Mouse (Mus musculus): Measurements from ENCODE around the gene Atp6v1a.

Atp6v1a gene

GRCm38 (mm10) chr16:44139536-44140185 lies at the start of gene Atp6v1a, which contains the start of gene Naa50:
Gene Atp6v1a, minus strand, starts transcription at chr16:44139705.
Gene Naa50, plus strand, starts transcription at chr16:44139830.
- peak; percentile 83 for DNase-seq (ENCODE audit: low spot score)

- DNase-seq (ENCODE audit: low spot score): no peak
Observed at GRCm38 (mm10) chr16:44188766-44189165, 49.3 kb upstream of the Atp6v1a start.

GRCm38 (mm10) chr16:44187172-44187571 lies 47.7 kb upstream of the Atp6v1a start:
- DNase-seq (ENCODE audit: low spot score): no peak

GRCm38 (mm10) chr16:44184769-44185168 lies 45.3 kb upstream of the Atp6v1a start:
- DNase-seq (ENCODE audit: low spot score): no peak

GRCm38 (mm10) chr16:44182597-44182996 lies 43.1 kb upstream of the Atp6v1a start:
- DNase-seq (ENCODE audit: low spot score): no peak

GRCm38 (mm10) chr16:44178555-44178954 lies 39.0 kb upstream of the Atp6v1a start:
- DNase-seq (ENCODE audit: low spot score): no peak

- no peak for DNase-seq (ENCODE audit: low spot score)
Observed at GRCm38 (mm10) chr16:44176511-44176910, 37.0 kb upstream of the Atp6v1a start.

- DNase-seq (ENCODE audit: low spot score): no peak
Observed at GRCm38 (mm10) chr16:44175001-44175400, 35.5 kb upstream of the Atp6v1a start.

GRCm38 (mm10) chr16:44173966-44174530 lies 34.5 kb upstream of the Atp6v1a start:
- DNase-seq (ENCODE audit: low spot score): no peak

GRCm38 (mm10) chr16:44173155-44173941 lies 33.8 kb upstream of the Atp6v1a start, which contains the start of gene Usf3:
Gene Usf3, plus strand, starts transcription at chr16:44173246.
- peak; percentile 42 for DNase-seq (ENCODE audit: low spot score)

GRCm38 (mm10) chr16:44172297-44173154 lies 33.0 kb upstream of the Atp6v1a start:
- DNase-seq (ENCODE audit: low spot score): peak; percentile 95

- DNase-seq (ENCODE audit: low spot score): no peak
Observed at GRCm38 (mm10) chr16:44168990-44169389, 29.5 kb upstream of the Atp6v1a start.

GRCm38 (mm10) chr16:44165182-44165581 lies 25.7 kb upstream of the Atp6v1a start:
- DNase-seq (ENCODE audit: low spot score): no peak

GRCm38 (mm10) chr16:44163831-44164230 lies 24.3 kb upstream of the Atp6v1a start:
- DNase-seq (ENCODE audit: low spot score): no peak

GRCm38 (mm10) chr16:44159325-44159724 lies 19.8 kb upstream of the Atp6v1a start:
- DNase-seq (ENCODE audit: low spot score): no peak

- DNase-seq (ENCODE audit: low spot score): no peak
Observed at GRCm38 (mm10) chr16:44154497-44155057, 15.1 kb upstream of the Atp6v1a start.

- DNase-seq (ENCODE audit: low spot score): no peak
Observed at GRCm38 (mm10) chr16:44149002-44149767, 9.7 kb upstream of the Atp6v1a start.

GRCm38 (mm10) chr16:44141483-44141882 lies 2.0 kb upstream of the Atp6v1a start:
- peak; percentile 40 for DNase-seq (ENCODE audit: low spot score)

GRCm38 (mm10) chr16:44140186-44140787 lies 782 bp upstream of the Atp6v1a start:
- peak; percentile 74 for DNase-seq (ENCODE audit: low spot score)

GRCm38 (mm10) chr16:44138979-44139535 lies 448 bp downstream of the Atp6v1a start:
- peak; percentile 92 for DNase-seq (ENCODE audit: low spot score)
